Mouse (Mus musculus): ENCODE measurements at regions not wholly inside any gene's neighbourhood (a gene's known extent, or its start where the extent isn't known, plus 50 kb on each side); places are given as distances from the start of the nearest gene placed in this dataset.

- H3K27me3 ChIP-seq (ENCODE audit: control insufficient read depth, insufficient read depth, low read length): no peaks in the 10 kb centered on the region
- H3K27ac ChIP-seq (replicated peaks; ENCODE audit: insufficient read depth, low read depth, low read length): no peak overlapping the region
- 93% methylated on average over 2 of the region's 2 CpGs for WGBS
- H3K4me3 ChIP-seq (ENCODE audit: insufficient read depth, low read depth, low read length): no peak overlapping the region
- H3K9ac ChIP-seq (ENCODE audit: low read depth, low read length): no peak overlapping the region
- DNase-seq (ENCODE audit: extremely low read depth, low read depth, low spot score): no peak
- H3K4me1 ChIP-seq (ENCODE audit: control insufficient read depth, insufficient read depth, low read length): no peaks in the 10 kb centered on the region
- H3K79me2 ChIP-seq (ENCODE audit: control insufficient read depth, insufficient read depth, low read length): no peaks in the 10 kb centered on the region
- H3K36me3 ChIP-seq (ENCODE audit: control insufficient read depth, insufficient read depth, low read length): no peaks in the 10 kb centered on the region
- TF ChIP-seq POLR2A (IDR thresholded peaks at IDR 0.05; ENCODE audit: extremely low read depth, insufficient read depth, low read length) (no peak), CTCF (IDR thresholded peaks at IDR 0.05; ENCODE audit: low read depth, low read length) (no peak)
Measured at GRCm38 (mm10) chr12:107687447-107687846, 199.0 kb downstream of the 3110018I06Rik start.

GRCm38 (mm10) chr12:107689418-107689817, 201.0 kb downstream of the 3110018I06Rik start:
- no peak overlapping the region for H3K9ac ChIP-seq (ENCODE audit: low read depth, low read length)
- H3K79me2 ChIP-seq (ENCODE audit: control insufficient read depth, insufficient read depth, low read length): no peaks in the 10 kb centered on the region
- DNase-seq (ENCODE audit: extremely low read depth, low read depth, low spot score): no peak
- no peak for TF ChIP-seq POLR2A (IDR thresholded peaks at IDR 0.05; ENCODE audit: extremely low read depth, insufficient read depth, low read length)
- no peak for TF ChIP-seq CTCF (IDR thresholded peaks at IDR 0.05; ENCODE audit: low read depth, low read length)
- H3K36me3 ChIP-seq (ENCODE audit: control insufficient read depth, insufficient read depth, low read length): no peaks in the 10 kb centered on the region
- H3K4me3 ChIP-seq (ENCODE audit: insufficient read depth, low read depth, low read length): no peak overlapping the region
- no peaks in the 10 kb centered on the region for H3K27me3 ChIP-seq (ENCODE audit: control insufficient read depth, insufficient read depth, low read length)
- no peak overlapping the region for H3K27ac ChIP-seq (replicated peaks; ENCODE audit: insufficient read depth, low read depth, low read length)
- H3K4me1 ChIP-seq (ENCODE audit: control insufficient read depth, insufficient read depth, low read length): no peaks in the 10 kb centered on the region
- WGBS: 65% methylated on average over 7 of the region's 7 CpGs

GRCm38 (mm10) chr12:107690061-107690460, 201.6 kb downstream of the 3110018I06Rik start:
- no peak overlapping the region for H3K4me3 ChIP-seq (ENCODE audit: insufficient read depth, low read depth, low read length)
- no peaks in the 10 kb centered on the region for H3K79me2 ChIP-seq (ENCODE audit: control insufficient read depth, insufficient read depth, low read length)
- H3K27me3 ChIP-seq (ENCODE audit: control insufficient read depth, insufficient read depth, low read length): no peaks in the 10 kb centered on the region
- H3K9ac ChIP-seq (ENCODE audit: low read depth, low read length): no peak overlapping the region
- TF ChIP-seq POLR2A (IDR thresholded peaks at IDR 0.05; ENCODE audit: extremely low read depth, insufficient read depth, low read length): no peak
- no peak for TF ChIP-seq CTCF (IDR thresholded peaks at IDR 0.05; ENCODE audit: low read depth, low read length)
- WGBS: 68% methylated on average over 3 of the region's 3 CpGs
- H3K4me1 ChIP-seq (ENCODE audit: control insufficient read depth, insufficient read depth, low read length): no peaks in the 10 kb centered on the region
- DNase-seq (ENCODE audit: extremely low read depth, low read depth, low spot score): no peak
- H3K27ac ChIP-seq (replicated peaks; ENCODE audit: insufficient read depth, low read depth, low read length): no peak overlapping the region
- no peaks in the 10 kb centered on the region for H3K36me3 ChIP-seq (ENCODE audit: control insufficient read depth, insufficient read depth, low read length)

- Histone ChIP-seq H3K79me2 (ENCODE audit: control insufficient read depth, insufficient read depth, low read length) (no peaks in the 10 kb centered on the region), H3K4me1 (ENCODE audit: control insufficient read depth, insufficient read depth, low read length) (no peaks in the 10 kb centered on the region), H3K27me3 (ENCODE audit: control insufficient read depth, insufficient read depth, low read length) (no peaks in the 10 kb centered on the region), H3K27ac (replicated peaks; ENCODE audit: insufficient read depth, low read depth, low read length) (no peak overlapping the region), H3K4me3 (ENCODE audit: insufficient read depth, low read depth, low read length) (no peak overlapping the region), H3K9ac (ENCODE audit: low read depth, low read length) (no peak overlapping the region), H3K36me3 (ENCODE audit: control insufficient read depth, insufficient read depth, low read length) (no peaks in the 10 kb centered on the region)
- DNase-seq (ENCODE audit: extremely low read depth, low read depth, low spot score): no peak
- 82% methylated on average over 6 of the region's 6 CpGs for WGBS
- no peak for TF ChIP-seq CTCF (IDR thresholded peaks at IDR 0.05; ENCODE audit: low read depth, low read length)
- TF ChIP-seq POLR2A (IDR thresholded peaks at IDR 0.05; ENCODE audit: extremely low read depth, insufficient read depth, low read length): no peak
Measured at GRCm38 (mm10) chr12:107693693-107694092, 205.3 kb downstream of the 3110018I06Rik start.

GRCm38 (mm10) chr12:107695014-107695413, 206.6 kb downstream of the 3110018I06Rik start:
- 87% methylated on average over 2 of the region's 2 CpGs for WGBS
- TF ChIP-seq CTCF (IDR thresholded peaks at IDR 0.05; ENCODE audit: low read depth, low read length): no peak
- no peak for TF ChIP-seq POLR2A (IDR thresholded peaks at IDR 0.05; ENCODE audit: extremely low read depth, insufficient read depth, low read length)
- no peak overlapping the region for H3K27ac ChIP-seq (replicated peaks; ENCODE audit: insufficient read depth, low read depth, low read length)

GRCm38 (mm10) chr12:107695438-107696267, 207.2 kb downstream of the 3110018I06Rik start:
- Histone ChIP-seq H3K9ac (ENCODE audit: low read depth, low read length) (no peak overlapping the region), H3K4me1 (ENCODE audit: control insufficient read depth, insufficient read depth, low read length) (no peaks in the 10 kb centered on the region), H3K27me3 (ENCODE audit: control insufficient read depth, insufficient read depth, low read length) (no peaks in the 10 kb centered on the region), H3K79me2 (ENCODE audit: control insufficient read depth, insufficient read depth, low read length) (no peaks in the 10 kb centered on the region), H3K4me3 (ENCODE audit: insufficient read depth, low read depth, low read length) (no peak overlapping the region), H3K27ac (replicated peaks; ENCODE audit: insufficient read depth, low read depth, low read length) (no peak overlapping the region), H3K36me3 (ENCODE audit: control insufficient read depth, insufficient read depth, low read length) (no peaks in the 10 kb centered on the region)
- TF ChIP-seq CTCF (IDR thresholded peaks at IDR 0.05; ENCODE audit: low read depth, low read length): no peak
- TF ChIP-seq POLR2A (IDR thresholded peaks at IDR 0.05; ENCODE audit: extremely low read depth, insufficient read depth, low read length): no peak
- WGBS: 87% methylated on average over 13 of the region's 13 CpGs
- DNase-seq (ENCODE audit: extremely low read depth, low read depth, low spot score): no peak

More at GRCm38 (mm10) chr12:107695014-107695413, 206.6 kb downstream of the 3110018I06Rik start:
- Histone ChIP-seq H3K27me3 (ENCODE audit: control insufficient read depth, insufficient read depth, low read length) (no peaks in the 10 kb centered on the region), H3K79me2 (ENCODE audit: control insufficient read depth, insufficient read depth, low read length) (no peaks in the 10 kb centered on the region), H3K36me3 (ENCODE audit: control insufficient read depth, insufficient read depth, low read length) (no peaks in the 10 kb centered on the region), H3K9ac (ENCODE audit: low read depth, low read length) (no peak overlapping the region), H3K4me3 (ENCODE audit: insufficient read depth, low read depth, low read length) (no peak overlapping the region), H3K4me1 (ENCODE audit: control insufficient read depth, insufficient read depth, low read length) (no peaks in the 10 kb centered on the region)
- DNase-seq (ENCODE audit: extremely low read depth, low read depth, low spot score): no peak
